Mouse (Mus musculus) spleen, embryonic (tissue): ENCODE data around the gene Cycs.
"Not testable (repeated sequence)": the region's sequence is repeated elsewhere in the genome, so short reads cannot be mapped to it uniquely, and the experiment has no call there.

Source experiments
- CTCF ChIA-PET: fragments of 350-600 bp; sonication (Branson Sonifier 250); formaldehyde crosslinking; loops from one replicate; lab custom pipeline; 2022; lab: Charles Lee

Cycs gene

DNA sequence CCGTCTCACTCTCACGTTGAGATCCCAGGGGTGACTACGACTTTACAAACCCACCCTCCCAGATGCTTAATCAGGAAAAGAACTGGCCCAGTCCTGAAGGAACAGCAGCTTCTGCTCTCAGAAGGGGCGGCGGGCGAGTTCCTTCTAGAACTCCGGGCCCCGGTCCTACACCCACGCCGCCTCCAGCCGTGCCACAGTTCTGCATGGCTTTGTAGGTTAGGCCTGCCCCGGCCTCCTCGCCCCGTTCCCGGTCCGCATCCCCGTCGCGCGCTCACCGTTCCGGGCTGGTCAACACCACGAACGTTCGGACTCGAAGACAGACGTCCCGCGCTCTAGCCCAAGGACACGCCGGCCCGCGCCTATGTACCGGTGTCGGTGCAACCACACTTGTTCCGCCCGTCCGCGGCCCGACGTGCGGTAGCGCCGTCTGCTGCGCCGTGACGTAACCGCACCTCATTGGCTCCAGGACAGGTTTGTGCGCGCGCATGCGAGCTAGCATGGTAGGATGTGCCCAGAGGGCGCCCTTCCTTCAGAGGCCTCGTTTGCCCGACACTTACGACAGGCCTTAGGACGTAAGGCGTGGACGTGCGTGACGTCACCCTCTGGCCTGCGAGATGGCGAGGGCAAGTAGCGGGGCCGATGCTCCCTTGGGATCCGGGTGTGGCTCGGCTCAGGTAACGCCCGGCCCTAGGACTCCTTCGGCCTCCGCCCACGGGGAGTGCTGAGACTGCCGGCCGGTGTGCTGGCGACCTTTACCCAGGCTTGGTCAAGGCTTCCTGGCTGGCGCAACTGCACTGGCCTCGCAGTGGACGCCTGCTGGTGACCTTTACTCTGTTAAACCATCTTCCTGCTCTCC is at the start of gene Cycs:
TSS of gene Cycs (minus strand) at position 398 of the 856 bp plus-strand sequence.
- CTCF ChIA-PET = no interaction called here

DNA sequence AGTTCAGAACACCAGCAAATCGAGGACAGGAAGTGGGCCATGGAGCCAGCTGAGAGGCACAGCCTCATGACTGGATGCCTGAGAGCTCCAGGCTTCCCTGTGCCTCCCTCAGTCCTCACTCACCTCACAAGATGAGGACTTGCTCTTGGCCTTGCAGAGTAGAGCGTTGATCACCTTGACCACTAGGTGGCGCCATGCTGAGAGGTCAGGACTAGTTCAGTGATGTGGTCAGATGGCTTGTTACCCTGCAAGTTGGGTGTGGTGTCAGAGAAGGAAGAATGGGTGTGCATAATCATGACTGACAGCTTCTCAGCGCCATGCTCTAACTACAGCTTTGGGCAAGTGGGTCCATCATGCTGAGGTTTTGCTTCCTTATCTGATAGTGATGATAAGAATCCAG is 35.3 kb upstream of the Cycs start:
- CTCF ChIA-PET = interaction anchor here (1.1 kb wide), 1 partner anchor 39 kb away, joined by 3 read pairs; no protein-coding TSS in a partner anchor

DNA sequence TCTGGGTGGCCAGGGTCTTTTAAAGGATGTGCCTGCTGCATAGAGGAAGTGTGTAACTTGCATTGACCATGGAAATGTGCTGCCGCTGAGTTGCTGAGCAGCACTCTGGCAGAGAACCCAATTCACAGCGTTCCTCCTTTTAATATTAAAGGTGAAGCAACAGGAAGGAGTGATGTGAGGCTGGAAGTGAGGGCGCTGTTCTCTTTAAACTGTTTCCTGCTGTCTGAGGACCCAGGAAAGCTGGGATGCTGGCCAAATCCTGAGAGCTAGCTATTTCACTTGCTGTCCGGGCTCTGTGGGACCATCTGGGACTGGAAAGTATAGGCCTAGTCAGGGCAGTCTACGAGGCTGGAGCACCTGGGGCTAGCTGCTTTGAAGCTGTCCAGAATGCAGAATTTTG is 32.2 kb upstream of the Cycs start:
- CTCF ChIA-PET = no interaction called here

DNA sequence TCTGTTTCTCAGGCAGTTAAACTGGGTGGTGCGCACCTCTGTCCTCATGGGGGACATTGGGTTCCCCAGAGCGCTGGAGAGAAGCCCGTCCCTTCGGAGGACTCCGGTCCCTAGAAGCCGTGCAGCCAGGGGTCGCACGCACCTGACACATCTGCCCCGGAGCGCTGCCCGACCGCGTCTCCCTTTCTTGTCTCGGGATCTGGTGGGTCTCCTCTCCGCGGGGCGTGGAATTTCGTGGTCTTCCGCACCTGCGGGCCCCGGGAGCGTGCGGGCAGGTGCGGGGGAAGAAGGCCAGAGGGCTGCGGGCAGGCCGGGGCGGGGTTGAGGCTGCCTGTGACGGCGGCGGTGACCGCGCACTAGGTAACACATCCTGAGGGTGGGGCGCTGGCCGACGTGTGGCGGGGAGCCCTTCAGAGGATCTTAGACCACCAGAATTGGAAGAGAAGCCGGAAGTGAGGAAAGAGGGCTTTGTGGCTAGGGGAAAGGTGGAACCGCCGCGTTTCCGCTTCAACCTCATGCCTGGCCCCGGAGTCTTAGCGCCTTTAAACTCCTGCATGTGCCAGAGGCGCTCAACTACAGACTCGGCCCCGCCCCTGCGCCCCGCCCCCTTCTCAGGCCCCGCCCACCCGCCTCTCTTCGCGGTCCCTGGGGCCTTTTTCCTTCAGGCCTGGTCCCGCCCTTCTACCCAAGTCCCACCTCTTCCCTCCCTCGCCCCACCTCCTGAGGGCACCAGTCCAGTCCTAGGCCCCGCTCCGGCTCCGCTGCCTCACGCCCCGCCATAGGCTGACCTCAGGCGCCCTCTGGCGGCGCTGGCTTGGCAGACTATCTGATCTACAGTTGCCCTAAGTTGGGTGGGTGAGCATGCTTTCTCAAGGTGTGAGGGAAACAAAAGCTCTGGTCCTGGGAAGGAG is 30.2 kb upstream of the Cycs start, which contains the start of gene 4921507P07Rik:
TSS of gene 4921507P07Rik (minus strand) at position 332 of the 911 bp plus-strand sequence.
- CTCF ChIA-PET = no interaction called here

DNA sequence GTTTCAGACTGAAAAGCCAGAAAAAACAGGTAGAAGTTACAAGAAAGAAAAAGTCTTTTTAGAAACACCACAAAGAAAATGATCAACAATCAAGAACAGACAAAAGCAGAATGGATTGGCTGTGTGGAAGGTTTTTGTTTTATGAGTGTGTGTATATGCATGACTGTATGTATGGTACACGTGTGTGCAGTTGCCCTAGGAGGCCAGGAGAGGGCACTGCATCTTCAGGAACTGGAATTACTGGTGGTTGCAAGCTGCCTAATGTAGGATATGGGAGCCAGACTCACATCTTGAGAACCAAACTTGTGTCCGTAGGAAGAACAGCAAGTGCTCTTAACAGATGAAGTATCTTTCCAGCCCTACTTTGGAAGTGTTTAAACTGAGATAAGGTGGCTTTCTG is 28.0 kb upstream of the Cycs start:
- CTCF ChIA-PET = interaction anchor here (0.7 kb wide), 1 partner anchor 24 kb away, joined by 3 read pairs; no protein-coding TSS in a partner anchor

GRCm38 (mm10) chr6:50593334-50593845 is 27.1 kb upstream of the Cycs start:
- CTCF ChIA-PET = interaction anchor here (0.7 kb wide), 1 partner anchor 23 kb away, joined by 3 read pairs; no protein-coding TSS in a partner anchor

DNA sequence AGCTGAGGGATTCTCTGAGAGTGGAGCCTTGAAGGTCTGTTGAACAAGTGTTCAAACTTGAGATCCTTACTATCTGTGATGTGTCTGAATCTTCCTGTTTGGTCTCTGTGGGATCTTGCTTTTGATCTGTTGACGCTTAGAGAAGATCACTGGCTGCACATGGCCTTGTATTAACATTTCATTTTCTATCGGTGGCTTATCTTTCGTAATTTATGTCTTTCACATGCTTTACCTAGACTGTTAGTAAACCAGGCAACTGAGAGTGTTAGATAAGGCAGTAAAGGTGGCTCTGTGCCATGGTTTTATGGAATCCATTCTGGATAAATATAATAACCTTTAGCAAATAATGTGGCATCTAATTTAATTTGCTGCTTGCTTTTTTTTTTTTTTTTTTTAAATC is 23.9 kb upstream of the Cycs start:
- CTCF ChIA-PET = no interaction called here

DNA sequence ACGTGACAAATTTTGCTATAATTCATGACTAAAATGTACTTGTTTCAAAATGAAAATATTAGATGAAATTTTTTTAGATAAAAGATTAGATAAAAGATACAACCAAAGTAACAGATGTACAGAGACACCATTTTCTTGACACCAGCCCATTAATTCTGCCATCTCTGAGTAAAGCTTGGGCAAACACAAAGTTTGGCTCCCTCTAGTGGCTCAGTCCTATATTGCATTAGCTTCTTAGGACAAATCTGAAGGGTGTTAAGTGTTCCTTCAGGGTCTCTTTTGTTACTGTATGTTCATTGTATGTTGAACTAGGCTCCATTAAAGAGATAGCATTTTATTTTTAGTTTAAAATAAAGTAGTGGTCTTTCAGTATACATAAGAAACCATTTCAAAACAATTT is 21.9 kb upstream of the Cycs start:
- CTCF ChIA-PET = no interaction called here

- CTCF ChIA-PET = no interaction called here
Observed at GRCm38 (mm10) chr6:50587412-50587811, 21.1 kb upstream of the Cycs start.

DNA sequence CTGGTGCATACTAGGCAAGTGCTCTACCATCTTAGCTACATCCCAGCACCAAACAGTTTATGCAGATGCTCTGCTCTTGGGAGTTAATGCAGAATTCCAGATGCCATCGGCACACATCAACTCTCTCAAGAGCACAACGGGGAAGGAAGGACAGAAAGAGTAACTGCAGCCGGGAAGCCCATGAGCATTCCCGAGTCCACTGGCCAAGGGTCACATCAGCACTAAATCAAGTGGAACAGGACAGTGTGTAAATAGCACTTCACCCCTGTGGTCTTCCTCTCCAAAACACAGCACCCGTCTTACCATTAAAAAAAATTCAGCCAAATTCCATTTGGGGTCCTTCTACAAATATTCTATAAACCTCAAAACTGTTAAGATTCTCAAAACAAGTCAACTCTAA is 20.0 kb upstream of the Cycs start:
- CTCF ChIA-PET = no interaction called here

- CTCF ChIA-PET = no interaction called here
Observed at GRCm38 (mm10) chr6:50585733-50586132, 19.4 kb upstream of the Cycs start.

- CTCF ChIA-PET = no interaction called here
Observed at GRCm38 (mm10) chr6:50571661-50572060, 5.3 kb upstream of the Cycs start.

GRCm38 (mm10) chr6:50566997-50567255 is 588 bp upstream of the Cycs start:
- CTCF ChIA-PET = no interaction called here

- CTCF ChIA-PET = no interaction called here
Observed at GRCm38 (mm10) chr6:50563651-50564050, 2.7 kb downstream of the Cycs start.

DNA sequence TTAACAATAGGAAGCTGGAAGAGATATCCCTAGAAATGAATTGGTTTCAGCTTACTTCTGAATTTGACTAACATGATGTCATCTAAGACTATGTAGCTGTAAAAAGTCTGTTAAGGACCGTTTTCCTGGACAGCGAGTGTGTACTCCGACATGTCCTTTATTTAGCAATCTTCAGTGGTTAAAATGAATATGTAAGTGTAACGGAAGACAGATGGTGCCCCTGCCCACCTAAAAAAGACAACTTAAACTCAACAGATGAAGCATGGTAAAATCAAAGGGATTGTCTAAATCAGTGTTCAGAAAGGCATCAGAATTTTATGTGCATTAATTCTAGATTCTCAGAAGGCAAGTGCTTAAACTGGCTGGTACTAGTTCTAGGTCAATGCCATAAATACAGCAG is 3.9 kb downstream of the Cycs start:
- CTCF ChIA-PET = interaction anchor here (0.6 kb wide), 1 partner anchor 39 kb away, joined by 3 read pairs; no protein-coding TSS in a partner anchor

GRCm38 (mm10) chr6:50560776-50561175 is 5.6 kb downstream of the Cycs start:
- CTCF ChIA-PET = no interaction called here

GRCm38 (mm10) chr6:50558877-50559276 is 7.5 kb downstream of the Cycs start:
- CTCF ChIA-PET = no interaction called here

DNA sequence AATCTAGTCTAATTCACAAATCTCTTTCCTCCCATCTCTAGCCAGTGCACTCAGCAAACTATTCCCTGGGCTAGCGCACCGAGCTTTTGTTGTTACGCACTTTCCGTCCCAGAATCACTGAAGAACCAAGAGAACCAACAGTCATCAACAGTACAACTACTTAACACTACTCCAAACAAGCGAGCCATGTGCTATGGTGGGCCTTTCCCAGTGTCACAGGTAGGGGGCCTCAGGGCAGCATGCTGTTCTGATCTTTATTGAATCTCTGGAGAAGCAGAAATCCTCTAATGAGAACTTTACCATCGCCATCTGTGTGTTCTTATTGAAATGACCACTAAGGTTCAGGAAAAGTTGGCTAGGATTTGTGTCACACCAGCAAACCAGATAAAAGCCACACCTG is 8.8 kb downstream of the Cycs start:
- CTCF ChIA-PET = no interaction called here

GRCm38 (mm10) chr6:50554223-50554622 is 12.1 kb downstream of the Cycs start:
- CTCF ChIA-PET = not testable (repeated sequence)

- CTCF ChIA-PET = no interaction called here
Observed at GRCm38 (mm10) chr6:50552881-50553518, 13.3 kb downstream of the Cycs start.

- CTCF ChIA-PET = no interaction called here
Observed at GRCm38 (mm10) chr6:50549791-50550190, 16.5 kb downstream of the Cycs start.

DNA sequence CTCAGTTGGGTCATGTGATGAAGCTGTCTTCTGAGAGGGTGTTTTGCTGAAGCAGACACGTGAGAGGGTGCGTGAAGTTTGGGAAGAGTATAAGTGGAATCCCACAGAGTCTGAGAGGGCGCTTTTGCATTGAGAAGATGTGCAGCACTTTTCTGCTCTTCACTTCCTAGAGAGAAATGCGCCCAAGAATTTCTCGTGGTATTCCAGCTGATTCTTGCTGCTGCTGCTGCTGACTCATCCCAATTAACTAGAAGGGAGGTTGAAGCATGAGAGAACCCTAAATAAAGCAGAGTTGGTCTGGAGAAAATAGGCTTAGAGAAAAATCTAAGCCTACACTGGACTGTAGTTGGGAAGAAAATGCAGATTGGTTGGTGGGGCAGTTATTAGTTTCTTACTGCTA is 17.3 kb downstream of the Cycs start:
- CTCF ChIA-PET = no interaction called here
